Mouse (Mus musculus) heart, embryonic 14.5 days (tissue): ENCODE measurements around the gene Aplp1. TPM values are rescaled to one million over a fixed set of nuclear protein-coding genes. Genes with fewer than 3 reads are reported as not detected.

Experiments
- polyA plus RNA-seq: library from polyadenylated mRNA; unstranded; fragments of >200 nt; fragmentation: Nextera tagmentation; extraction: Ambion mirVana; gene quantifications from 2 replicates; pipeline ENCODE4 v1.2.1, GENCODE M21; 2014

Gene Aplp1
- polyA plus RNA-seq, 1 experiment from 2014 or later = 21.2 TPM

Other genes starting within 250 kb of the Aplp1 start
- 63.0 and 73.7 TPM in 2 replicates for gene Capns1, start 246.7 kb downstream of the Aplp1 start, polyA plus RNA-seq
- 126 and 145 TPM in 2 replicates for gene Polr2i, start 213.6 kb downstream of the Aplp1 start, polyA plus RNA-seq
- 137 and 144 TPM in 2 replicates for gene Tbcb, start 213.3 kb downstream of the Aplp1 start, polyA plus RNA-seq
- gene Ovol3, start 209.8 kb downstream of the Aplp1 start, polyA plus RNA-seq = not detected in 2 replicates
- gene Thap8, start 165.4 kb downstream of the Aplp1 start, polyA plus RNA-seq = 0.35 and 0.72 TPM in 2 replicates
- 8.7 and 9.4 TPM in 2 replicates for gene Wdr62, start 165.1 kb downstream of the Aplp1 start, polyA plus RNA-seq
- gene Clip3, start 153.8 kb downstream of the Aplp1 start, polyA plus RNA-seq = 10.1 and 12.8 TPM in 2 replicates
- 68.9 and 70.6 TPM in 2 replicates for gene Alkbh6, start 136.8 kb downstream of the Aplp1 start, polyA plus RNA-seq
- gene Syne4, start 130.7 kb downstream of the Aplp1 start, polyA plus RNA-seq = 8.1 and 13.0 TPM in 2 replicates
- gene E130208F15Rik, start 123.8 kb downstream of the Aplp1 start, polyA plus RNA-seq = not detected in 2 replicates
- 17.9 and 18.7 TPM in 2 replicates for gene Sdhaf1, start 121.6 kb downstream of the Aplp1 start, polyA plus RNA-seq
- gene Lrfn3, start 82.8 kb downstream of the Aplp1 start, polyA plus RNA-seq = 0.86 and 1.3 TPM in 2 replicates
- 37.1 and 44.5 TPM in 2 replicates for gene Tyrobp, start 31.8 kb downstream of the Aplp1 start, polyA plus RNA-seq
- gene Hcst, start 25.7 kb downstream of the Aplp1 start, polyA plus RNA-seq = 0.54 and 0.89 TPM in 2 replicates
- 1.00 and 1.1 TPM in 2 replicates for gene Nfkbid, start 23.8 kb downstream of the Aplp1 start, polyA plus RNA-seq
- 0.05 and 0.26 TPM in 2 replicates for gene Kirrel2, start 12.2 kb upstream of the Aplp1 start, polyA plus RNA-seq
- gene Nphs1, start 12.8 kb upstream of the Aplp1 start, polyA plus RNA-seq = 0.08 and 0.14 TPM in 2 replicates
- gene Prodh2, start 48.1 kb upstream of the Aplp1 start, polyA plus RNA-seq = not detected in 2 replicates
- gene Arhgap33, start 89.5 kb upstream of the Aplp1 start, polyA plus RNA-seq = 7.2 and 9.0 TPM in 2 replicates
- gene Hspb6, start 106.6 kb upstream of the Aplp1 start, polyA plus RNA-seq = 141 and 155 TPM in 2 replicates
- 11.0 and 11.6 TPM in 2 replicates for gene Proser3, start 106.8 kb upstream of the Aplp1 start, polyA plus RNA-seq
- gene Lin37, start 114.3 kb upstream of the Aplp1 start, polyA plus RNA-seq = 27.4 and 31.3 TPM in 2 replicates
- 110 and 115 TPM in 2 replicates for gene U2af1l4, start 117.8 kb upstream of the Aplp1 start, polyA plus RNA-seq
- 5.0 and 5.3 TPM in 2 replicates for gene Gm49396, start 117.8 kb upstream of the Aplp1 start, polyA plus RNA-seq
- 101 and 107 TPM in 2 replicates for gene Psenen, start 118.1 kb upstream of the Aplp1 start, polyA plus RNA-seq
- 2.4 and 2.7 TPM in 2 replicates for gene Igflr1, start 119.9 kb upstream of the Aplp1 start, polyA plus RNA-seq
- 8.0 and 9.7 TPM in 2 replicates for gene Kmt2b, start 143.2 kb upstream of the Aplp1 start, polyA plus RNA-seq
- gene Zbtb32, start 153.4 kb upstream of the Aplp1 start, polyA plus RNA-seq = 0.11 and 0.19 TPM in 2 replicates
- 0.32 TPM in 1 of 2 replicates, not detected in the other for gene Upk1a, start 167.3 kb upstream of the Aplp1 start, polyA plus RNA-seq
- gene Cox6b1, start 180.6 kb upstream of the Aplp1 start, polyA plus RNA-seq = 2,519 and 2,589 TPM in 2 replicates
- 0.19 TPM in 1 of 2 replicates, not detected in the other for gene Etv2, start 190.3 kb upstream of the Aplp1 start, polyA plus RNA-seq
- 72.5 and 75.5 TPM in 2 replicates for gene Rbm42, start 204.8 kb upstream of the Aplp1 start, polyA plus RNA-seq
- gene Haus5, start 219.5 kb upstream of the Aplp1 start, polyA plus RNA-seq = 26.1 and 27.6 TPM in 2 replicates
- gene Pmis2, start 226.1 kb upstream of the Aplp1 start, polyA plus RNA-seq = not detected in 2 replicates